Mouse (Mus musculus) heart, adult 2 months (tissue): ENCODE data around the gene Gapdhs.

ENCODE experiments used
- CTCF ChIP-seq: fragments of 200-600 bp; IDR thresholded peaks from 2 replicates; pipeline ENCODE4 v1.8.1; 2022; ENCODE audit warnings: antibody characterized with exemption, mild to moderate bottlenecking, moderate library complexity
- EP300 ChIP-seq: fragments of 200-500 bp; IDR thresholded peaks from 2 replicates; pipeline ENCODE4 v1.6.1; 2011; ENCODE audit warnings: low read depth, low read length, control low read depth; ENCODE audit not compliant: insufficient read depth
- POLR2A ChIP-seq: fragments of 200-500 bp; IDR thresholded peaks from 2 replicates; pipeline ENCODE4 v1.6.1; 2011; ENCODE audit warnings: mild to moderate bottlenecking, low read depth, low read length, control low read depth; ENCODE audit not compliant: insufficient read depth

GRCm38 (mm10) chr7:30751086-30751669 lies 7.7 kb upstream of the Gapdhs start, which contains the start of gene Sbsn:
- TF ChIP-seq CTCF: no peak
- no peak for TF ChIP-seq EP300
- TF ChIP-seq POLR2A: no peak
